Mouse (Mus musculus): Measurements from ENCODE around the gene Mier2. TPM values are rescaled to one million over a fixed set of nuclear protein-coding genes. Genes with fewer than 3 reads are reported as not detected.
A peak's percentile ranks its signal among the peaks of the same experiment; 100 is the strongest.

Gene Mier2
- polyA plus RNA-seq, 1 experiment from 2014 or later: 77.2 TPM

DNA sequence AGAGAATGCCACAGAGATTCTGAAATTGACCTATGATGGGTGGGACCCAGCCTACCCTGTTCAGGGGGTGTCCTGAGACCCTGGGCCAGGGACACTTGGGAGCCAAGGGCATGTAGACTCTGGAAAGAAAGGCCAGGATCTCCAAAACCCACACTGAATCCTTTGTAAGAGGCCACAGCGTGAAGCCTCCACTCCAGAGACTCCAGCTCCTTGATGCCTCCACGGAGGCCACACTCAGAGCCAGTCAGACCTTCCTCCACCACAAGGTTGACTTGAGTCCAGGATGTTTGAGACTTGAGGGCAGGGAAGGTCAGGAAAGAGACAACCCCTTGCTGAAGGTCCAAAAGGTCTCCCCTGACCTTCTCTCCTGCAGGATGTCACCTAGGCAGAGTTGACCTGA lies 20.6 kb downstream of the Mier2 start:
- peak overlapping the region; percentile 62 for H3K4me3 ChIP-seq
- peaks cover 24% of the 10 kb centered on the region for H3K27me3 ChIP-seq (ENCODE audit: insufficient read depth, poor library complexity, severe bottlenecking)
- H3K27ac ChIP-seq: no peak overlapping the region
- DNase-seq (ENCODE audit: low spot score): peak; percentile 1
- H3K36me3 ChIP-seq: peaks cover 18% of the 10 kb centered on the region
- H3K4me1 ChIP-seq (replicated peaks): peaks cover 21% of the 10 kb centered on the region
- WGBS: 90% methylated on average over 2 of the region's 2 CpGs
- no peaks in the 10 kb centered on the region for H3K9me3 ChIP-seq

DNA sequence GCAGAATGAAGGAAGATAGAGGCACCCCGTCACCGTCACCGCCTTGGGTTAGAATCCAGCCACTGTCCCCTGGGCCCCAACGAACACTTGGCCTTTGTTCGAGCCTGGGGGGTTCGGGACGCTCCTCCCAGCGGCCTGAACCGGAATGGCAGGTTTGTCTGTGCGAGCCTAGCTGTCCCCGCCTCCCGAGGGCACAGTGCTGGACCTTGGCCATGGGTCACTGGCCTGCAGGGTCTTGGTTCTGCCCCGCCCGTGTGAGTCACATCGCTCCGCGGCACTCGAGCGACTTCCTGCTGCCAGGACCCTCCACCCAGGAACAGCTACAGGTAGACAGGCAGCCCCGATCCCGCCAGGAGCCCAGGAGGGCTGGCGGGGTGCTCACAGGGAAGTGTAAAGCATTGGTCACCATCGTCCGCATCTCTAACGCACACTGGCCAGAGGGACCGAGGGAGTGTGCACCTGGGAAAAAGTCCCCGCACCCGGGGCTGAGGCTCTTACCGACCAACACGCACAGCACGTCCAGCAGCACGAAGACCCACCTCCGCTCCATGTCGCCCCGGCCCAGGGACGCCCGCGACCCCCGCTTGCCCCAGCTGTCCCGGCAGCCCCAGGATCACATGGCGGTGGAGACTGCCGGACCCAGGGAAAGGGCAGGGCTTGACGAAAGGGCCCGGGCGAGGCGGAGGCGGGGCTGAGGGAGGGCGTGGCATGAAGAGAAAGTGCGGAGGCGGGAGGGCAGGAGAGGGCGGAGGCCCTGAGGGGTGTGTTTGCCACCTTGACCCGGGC lies 21.7 kb downstream of the Mier2 start, which contains the start of gene Plpp2:
TSS of gene Plpp2 (minus strand) at position 671 of the 786 bp plus-strand sequence.
- peaks cover 21% of the 10 kb centered on the region for H3K4me1 ChIP-seq (replicated peaks)
- H3K4me3 ChIP-seq: peak within 1 kb of the TSS; percentile 62
- WGBS: under 1% methylated on average over 52 of the region's 52 CpGs
- DNase-seq (ENCODE audit: low spot score): peak; percentile 84
- no peaks in the 10 kb centered on the region for H3K9me3 ChIP-seq
- H3K27me3 ChIP-seq (ENCODE audit: insufficient read depth, poor library complexity, severe bottlenecking): peaks cover 24% of the 10 kb centered on the region
- H3K27ac ChIP-seq: peak within 1 kb of the TSS; percentile 83
- H3K36me3 ChIP-seq: peaks cover 7% of the 10 kb centered on the region

DNA sequence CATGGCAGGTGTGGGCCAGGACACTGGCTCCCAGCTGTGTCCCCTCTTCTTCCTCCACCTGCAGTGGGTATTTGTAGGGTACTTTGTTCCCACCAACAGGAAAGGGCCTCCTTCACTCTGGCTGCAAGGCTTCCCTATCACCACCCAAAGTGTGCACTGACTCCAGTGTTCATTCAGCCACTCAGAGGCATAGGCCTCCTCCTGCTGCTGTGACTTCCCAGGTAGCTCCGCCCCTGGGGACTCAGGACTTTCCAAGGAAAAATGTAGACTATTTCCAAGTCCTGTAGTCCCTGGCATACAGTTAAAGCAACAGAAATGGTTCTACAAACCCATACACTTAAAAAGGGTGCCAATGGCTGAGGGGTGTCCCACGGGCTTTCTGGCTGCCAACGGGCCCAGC lies 22.3 kb downstream of the Mier2 start:
- Histone ChIP-seq H3K36me3 (peaks cover 3% of the 10 kb centered on the region), H3K4me3 (peak overlapping the region; percentile 62), H3K9me3 (no peaks in the 10 kb centered on the region), H3K4me1 (replicated peaks) (peaks cover 21% of the 10 kb centered on the region), H3K27me3 (ENCODE audit: insufficient read depth, poor library complexity, severe bottlenecking) (peaks cover 24% of the 10 kb centered on the region), H3K27ac (peak overlapping the region; percentile 83)
- WGBS: 30% methylated on average over 3 of the region's 3 CpGs
- DNase-seq (ENCODE audit: low spot score): peak; percentile 14

DNA sequence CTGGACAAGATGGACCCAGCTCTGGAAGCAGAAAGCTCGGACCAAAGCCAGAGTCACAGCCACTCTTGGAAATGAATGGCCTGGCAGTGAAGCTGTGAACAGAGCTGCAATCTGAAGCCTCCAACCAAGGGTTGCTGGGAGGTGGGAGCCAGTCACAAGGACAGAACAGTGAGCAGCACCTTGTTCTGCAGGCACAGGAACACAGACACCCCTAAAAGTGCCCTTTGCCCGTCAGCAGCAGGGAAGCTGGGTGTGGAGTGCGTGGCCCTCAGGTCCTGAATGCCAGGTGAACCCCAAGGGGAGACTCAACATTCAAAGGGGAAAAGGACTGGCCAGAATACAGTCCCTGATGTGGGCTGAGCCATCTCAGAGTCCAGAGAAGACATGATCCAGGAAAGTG lies 23.4 kb downstream of the Mier2 start:
- no peaks in the 10 kb centered on the region for H3K9me3 ChIP-seq
- H3K36me3 ChIP-seq: peaks cover 13% of the 10 kb centered on the region
- 90% methylated on average over 3 of the region's 3 CpGs for WGBS
- H3K4me3 ChIP-seq: no peak overlapping the region
- peaks cover 21% of the 10 kb centered on the region for H3K4me1 ChIP-seq (replicated peaks)
- H3K27ac ChIP-seq: no peak overlapping the region
- DNase-seq (ENCODE audit: low spot score): peak; percentile 2
- H3K27me3 ChIP-seq (ENCODE audit: insufficient read depth, poor library complexity, severe bottlenecking): peaks cover 24% of the 10 kb centered on the region

DNA sequence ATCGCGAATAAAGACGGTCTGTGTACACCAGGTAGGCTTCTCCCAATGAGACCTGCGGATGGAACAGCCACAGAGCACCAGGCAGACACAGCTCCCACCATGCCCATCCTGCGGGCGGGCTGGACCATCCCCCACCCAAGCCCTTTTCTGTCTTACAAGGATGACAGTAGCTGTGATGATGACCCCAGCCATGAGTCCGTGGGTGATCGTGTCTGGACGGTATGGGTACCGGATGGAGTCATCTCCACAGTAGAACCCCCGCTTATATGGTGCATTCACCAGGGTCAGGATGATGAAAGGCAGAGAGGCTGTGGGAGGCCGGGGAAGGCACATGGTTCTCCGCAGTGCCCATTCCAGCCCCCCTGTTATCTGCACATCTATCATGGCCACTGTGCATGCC lies 24.3 kb downstream of the Mier2 start:
- peaks cover 24% of the 10 kb centered on the region for H3K27me3 ChIP-seq (ENCODE audit: insufficient read depth, poor library complexity, severe bottlenecking)
- no peak overlapping the region for H3K4me3 ChIP-seq
- H3K36me3 ChIP-seq: peaks cover 21% of the 10 kb centered on the region
- peaks cover 21% of the 10 kb centered on the region for H3K4me1 ChIP-seq (replicated peaks)
- 94% methylated on average over 13 of the region's 13 CpGs for WGBS
- no peak for DNase-seq (ENCODE audit: low spot score)
- no peaks in the 10 kb centered on the region for H3K9me3 ChIP-seq
- H3K27ac ChIP-seq: no peak overlapping the region

DNA sequence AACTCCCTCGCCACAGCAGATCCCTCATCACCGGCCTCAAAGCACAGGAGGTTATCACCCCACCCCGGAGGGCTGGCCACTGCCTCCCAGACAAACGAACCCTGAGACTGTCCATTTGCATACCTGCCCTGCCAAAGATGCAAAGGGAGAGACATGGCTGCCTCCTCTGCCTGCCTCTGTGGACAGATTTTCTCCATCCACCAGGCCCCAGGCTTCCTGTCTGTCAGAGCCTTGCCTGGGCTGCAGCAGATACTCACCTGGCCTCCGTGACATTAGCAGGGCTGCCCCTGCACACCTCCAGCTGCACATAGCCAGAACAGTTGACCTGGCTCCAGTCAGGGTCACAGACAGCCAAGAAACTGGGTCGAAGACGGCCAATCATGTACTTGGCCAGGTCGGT lies 24.8 kb downstream of the Mier2 start:
- no peaks in the 10 kb centered on the region for H3K9me3 ChIP-seq
- H3K4me3 ChIP-seq: no peak overlapping the region
- WGBS: 72% methylated on average over 8 of the region's 8 CpGs
- H3K27ac ChIP-seq: no peak overlapping the region
- H3K27me3 ChIP-seq (ENCODE audit: insufficient read depth, poor library complexity, severe bottlenecking): peaks cover 22% of the 10 kb centered on the region
- peak; percentile 2 for DNase-seq (ENCODE audit: low spot score)
- peaks cover 26% of the 10 kb centered on the region for H3K36me3 ChIP-seq
- H3K4me1 ChIP-seq (replicated peaks): peaks cover 21% of the 10 kb centered on the region

DNA sequence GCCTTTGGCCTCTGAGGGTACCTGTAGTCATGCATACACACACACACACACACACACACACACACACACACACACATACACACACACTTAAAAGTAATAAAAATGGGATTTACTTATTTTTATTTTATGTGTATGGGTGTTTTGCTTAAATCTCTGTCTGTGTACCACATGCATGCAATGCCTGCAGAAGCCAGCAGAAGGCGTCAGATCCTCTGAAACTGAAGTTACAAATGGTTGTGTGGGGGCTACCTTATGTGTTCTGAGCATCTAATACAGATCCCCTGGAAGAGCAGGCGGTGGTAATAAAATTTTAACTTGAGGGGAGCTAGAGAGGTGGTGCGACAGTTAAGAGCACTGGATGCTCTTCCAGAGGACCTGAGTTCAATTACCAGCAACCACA lies 26.9 kb downstream of the Mier2 start:
- 80% methylated on average over 3 of the region's 3 CpGs for WGBS
- Histone ChIP-seq H3K36me3 (peaks cover 35% of the 10 kb centered on the region), H3K4me3 (no peak overlapping the region), H3K4me1 (replicated peaks) (peaks cover 8% of the 10 kb centered on the region), H3K27ac (no peak overlapping the region), H3K27me3 (ENCODE audit: insufficient read depth, poor library complexity, severe bottlenecking) (peaks cover 11% of the 10 kb centered on the region; the same call in 1 of the 2 replicates), H3K9me3 (no peaks in the 10 kb centered on the region)
- peak; percentile 2 for DNase-seq (ENCODE audit: low spot score)

DNA sequence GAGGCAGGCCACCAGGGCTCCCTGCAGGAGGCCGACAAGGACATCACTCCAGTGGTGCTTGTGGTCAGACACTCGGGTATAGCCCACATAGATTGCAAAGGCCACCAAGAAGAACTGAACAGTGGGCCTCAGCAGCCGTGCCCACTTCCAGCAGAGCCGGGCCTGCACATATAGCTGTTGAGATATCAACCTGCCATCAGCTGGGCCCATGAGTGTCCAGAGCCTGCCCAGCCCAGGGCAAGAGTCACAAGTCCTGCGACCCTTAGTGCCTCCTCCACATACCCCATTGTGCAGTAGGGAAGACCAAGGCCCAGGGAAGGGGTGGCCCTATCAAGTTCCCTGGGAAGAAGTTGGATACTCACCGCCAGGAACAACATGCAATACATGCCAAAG lies 27.6 kb downstream of the Mier2 start:
- no peak overlapping the region for H3K27ac ChIP-seq
- no peak overlapping the region for H3K4me3 ChIP-seq
- no peaks in the 10 kb centered on the region for H3K9me3 ChIP-seq
- WGBS: 85% methylated on average over 6 of the region's 6 CpGs
- H3K27me3 ChIP-seq (ENCODE audit: insufficient read depth, poor library complexity, severe bottlenecking): peaks cover 9% of the 10 kb centered on the region; the same call in 1 of the 2 replicates
- H3K36me3 ChIP-seq: peaks cover 35% of the 10 kb centered on the region
- no peak for DNase-seq (ENCODE audit: low spot score)
- peaks cover 1% of the 10 kb centered on the region for H3K4me1 ChIP-seq (replicated peaks)

DNA sequence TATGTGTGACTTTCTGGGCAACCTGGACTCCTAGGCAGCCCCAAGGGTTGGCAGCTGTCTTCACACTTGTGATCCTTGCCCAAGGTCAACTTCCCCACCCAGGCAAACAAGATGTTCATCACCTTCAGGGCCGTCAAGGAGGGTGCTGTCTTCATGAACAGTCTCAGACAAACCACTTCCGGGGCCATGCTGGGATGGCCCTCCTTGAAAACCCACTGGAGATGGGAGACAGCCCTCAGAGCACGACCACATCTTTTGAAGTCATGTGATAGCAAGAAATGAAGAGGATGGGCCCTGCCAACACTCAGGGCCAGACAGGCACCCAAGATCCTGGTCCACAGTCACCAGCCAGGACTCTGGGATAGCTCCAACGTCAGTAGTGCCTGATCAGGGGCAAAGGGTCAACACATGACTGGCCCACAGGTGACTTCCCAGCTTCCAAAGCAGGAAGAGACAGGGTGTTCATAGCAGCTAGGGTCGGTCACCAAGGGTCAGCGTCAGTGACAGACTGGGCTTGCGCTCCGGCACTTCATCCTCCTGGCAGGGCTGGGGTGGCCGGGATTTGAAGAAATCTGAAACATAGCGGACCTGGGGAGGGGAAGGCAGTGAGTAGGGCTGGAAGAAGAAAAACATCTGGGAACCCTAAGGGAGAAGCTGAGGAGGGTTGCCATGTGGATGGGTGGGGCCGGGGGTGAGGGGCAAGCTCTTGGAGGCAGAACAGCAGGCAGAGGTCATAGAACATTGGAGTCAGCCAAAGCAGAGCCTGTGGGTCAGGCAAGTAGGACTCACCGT lies 28.1 kb downstream of the Mier2 start:
- peaks cover 35% of the 10 kb centered on the region for H3K36me3 ChIP-seq
- no peak for DNase-seq (ENCODE audit: low spot score)

DNA sequence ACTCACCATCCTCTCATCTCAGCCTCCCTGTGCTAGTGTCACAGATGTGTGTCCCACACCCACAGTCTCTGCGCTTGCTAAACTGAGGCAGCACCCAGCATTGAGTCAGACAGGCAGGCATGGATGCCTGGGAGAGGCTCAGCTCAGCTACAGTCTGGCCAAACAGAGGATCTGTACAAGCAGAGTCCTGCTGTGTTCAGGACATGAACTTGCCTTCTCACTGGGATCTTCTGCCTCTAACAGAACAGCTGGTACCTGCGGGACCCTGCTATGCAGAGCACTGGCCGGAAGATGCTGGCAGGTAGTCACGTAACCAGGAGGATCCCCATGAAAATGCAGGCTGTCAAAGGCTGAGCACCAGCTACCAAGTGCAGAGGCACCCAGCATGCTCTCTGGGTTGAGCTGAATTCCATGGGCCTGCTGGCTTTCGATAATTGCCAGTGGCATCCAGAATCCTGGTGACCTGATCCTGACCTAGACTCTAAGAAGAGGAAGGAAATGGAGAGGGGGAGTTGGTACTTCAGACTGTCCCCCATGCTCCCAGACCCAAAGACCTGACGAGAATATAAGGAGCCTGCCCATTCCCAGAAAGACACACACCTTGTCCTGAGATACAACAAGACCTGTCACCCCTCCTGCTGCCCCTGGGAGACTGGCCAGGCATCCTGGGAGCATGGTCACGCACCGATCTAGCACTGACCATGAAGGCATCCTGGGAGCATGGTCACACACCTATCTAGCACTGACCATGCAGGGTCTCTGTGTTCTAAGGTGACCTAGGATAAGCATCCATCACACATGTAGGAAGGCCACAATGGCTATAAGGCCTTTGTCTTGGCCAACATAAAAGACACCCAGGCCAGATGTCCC lies 29.3 kb downstream of the Mier2 start:
- peaks cover 35% of the 10 kb centered on the region for H3K36me3 ChIP-seq
- H3K4me1 ChIP-seq (replicated peaks): no peaks in the 10 kb centered on the region
- no peak for DNase-seq (ENCODE audit: low spot score)
- 93% methylated on average over 8 of the region's 8 CpGs for WGBS
- H3K27me3 ChIP-seq (ENCODE audit: insufficient read depth, poor library complexity, severe bottlenecking): no peaks in the 10 kb centered on the region
- no peaks in the 10 kb centered on the region for H3K9me3 ChIP-seq
- H3K4me3 ChIP-seq: no peak overlapping the region
- H3K27ac ChIP-seq: no peak overlapping the region

More for the DNA sequence above, 28.1 kb downstream of the Mier2 start:
- peaks cover 3% of the 10 kb centered on the region; the same call in 1 of the 2 replicates for H3K27me3 ChIP-seq (ENCODE audit: insufficient read depth, poor library complexity, severe bottlenecking)
- no peak overlapping the region for H3K27ac ChIP-seq
- H3K4me1 ChIP-seq (replicated peaks): no peaks in the 10 kb centered on the region
- no peak overlapping the region for H3K4me3 ChIP-seq
- WGBS: 85% methylated on average over 12 of the region's 12 CpGs
- H3K9me3 ChIP-seq: no peaks in the 10 kb centered on the region

DNA sequence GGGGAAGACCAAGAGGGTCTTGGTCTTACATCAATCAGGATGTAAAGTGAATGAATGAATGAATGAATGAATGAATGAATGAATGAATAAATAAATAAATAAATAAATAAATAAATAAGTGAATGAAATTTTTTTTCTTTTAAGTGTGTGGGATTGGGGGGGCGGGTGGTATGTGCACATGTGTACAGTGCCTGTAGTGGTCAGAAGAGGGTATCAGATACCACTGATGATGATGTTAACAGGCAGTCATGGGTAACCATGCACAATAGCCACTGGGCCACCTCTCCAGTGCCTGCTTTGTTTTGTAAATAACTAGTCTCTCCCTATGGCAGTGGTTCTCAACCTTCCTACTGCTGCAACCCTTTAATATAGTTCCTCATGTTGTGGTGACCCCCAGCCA lies 30.6 kb downstream of the Mier2 start:
- Histone ChIP-seq H3K4me3 (no peak overlapping the region), H3K27me3 (ENCODE audit: insufficient read depth, poor library complexity, severe bottlenecking) (no peaks in the 10 kb centered on the region), H3K9me3 (no peaks in the 10 kb centered on the region), H3K36me3 (peaks cover 35% of the 10 kb centered on the region), H3K4me1 (replicated peaks) (no peaks in the 10 kb centered on the region), H3K27ac (no peak overlapping the region)
- WGBS: 83% methylated on average over 1 of the region's 1 CpGs
- no peak for DNase-seq (ENCODE audit: low spot score)

DNA sequence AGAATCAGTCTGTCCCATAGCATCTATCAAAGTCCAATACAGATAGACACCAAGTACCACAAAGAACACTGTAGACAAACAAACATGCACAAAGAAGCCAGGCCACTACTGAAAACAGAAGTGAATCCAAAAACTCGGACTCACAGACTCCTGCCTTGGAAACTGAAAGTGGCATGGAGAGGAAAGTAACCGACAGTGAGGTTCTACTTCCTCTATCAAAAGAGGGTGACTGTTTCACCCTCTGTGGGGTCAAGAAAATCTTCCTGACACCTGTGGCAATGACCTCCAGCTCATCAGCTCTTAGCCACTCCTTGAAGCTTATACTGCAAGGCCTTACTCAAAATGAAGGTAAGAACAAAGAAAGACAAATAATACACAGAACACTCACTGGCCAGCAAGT lies 48.3 kb downstream of the Mier2 start:
- Histone ChIP-seq H3K4me1 (replicated peaks) (no peaks in the 10 kb centered on the region), H3K9me3 (no peaks in the 10 kb centered on the region), H3K27me3 (ENCODE audit: insufficient read depth, poor library complexity, severe bottlenecking) (no peaks in the 10 kb centered on the region), H3K36me3 (no peaks in the 10 kb centered on the region), H3K4me3 (no peak overlapping the region), H3K27ac (no peak overlapping the region)
- no peak for DNase-seq (ENCODE audit: low spot score)
- 76% methylated on average over 2 of the region's 2 CpGs for WGBS

Data from hindbrain, embryonic 10.5 days (tissue).